In genomic region chr5:122770304-122770703, GRCm38 (mm10) we compare ENCODE assay signal across 8 mouse cellular contexts. TPM values are rescaled to one million over a fixed set of nuclear protein-coding genes. Genes with fewer than 3 reads are reported as not detected.
DNase-seq lines count a peak whose midpoint lies in the region; ATAC-seq and TF ChIP-seq lines count a peak whose summit lies in the region.

No protein-coding gene starts in this region.

- no peaks in the 10 kb centered on the region for H3K9me3 ChIP-seq in limb, embryonic 15.5 days
- no peaks in the 10 kb centered on the region for H3K9me3 ChIP-seq in stomach, postnatal 0 days (ENCODE audit: control insufficient read depth, low read length)

- peak overlapping the region; percentile 81 for H3K27ac ChIP-seq in limb, embryonic 15.5 days
- H3K27ac ChIP-seq in stomach, postnatal 0 days (replicated peaks) = peak overlapping the region; percentile 77

- intact Hi-C loops in gastrocnemius, postnatal 14 days (cut with DNase I; ENCODE audit: low total_unique reads) = no loop called here

- H3K4me3 ChIP-seq in limb, embryonic 15.5 days = no peak overlapping the region
- H3K4me3 ChIP-seq in stomach, postnatal 0 days (ENCODE audit: low read depth, low read length) = no peak overlapping the region

- H3K36me3 ChIP-seq in limb, embryonic 15.5 days = peaks cover 11% of the 10 kb centered on the region; the same call in 1 of the 2 replicates
- no peaks in the 10 kb centered on the region for H3K36me3 ChIP-seq in stomach, postnatal 0 days (ENCODE audit: control insufficient read depth, insufficient read depth, low read length)

- peak; percentile 41 for DNase-seq in gastrocnemius, postnatal 25 days
- DNase-seq in gastrocnemius, postnatal 14 days = no peak
- DNase-seq in NIH3T3 (ENCODE audit: low read depth) = peak; percentile 82
- DNase-seq in fibroblast of lung, adult 2 months (ENCODE audit: low read depth) = peak; percentile 60
- no peak for DNase-seq in stomach, postnatal 0 days (ENCODE audit: low spot score)
- no peak for DNase-seq in thymus, postnatal 36 days
- DNase-seq in right cerebral cortex, adult 2 months (ENCODE audit: low spot score in 2 of 2) = no peak

- peaks cover 20% of the 10 kb centered on the region for H3K4me1 ChIP-seq in limb, embryonic 15.5 days
- H3K4me1 ChIP-seq in stomach, postnatal 0 days (replicated peaks; ENCODE audit: control insufficient read depth, insufficient read depth) = 0 out of 2 replicates have a peak, but pooled peaks cover 5% of the 10 kb centered on the region

- no peak for TF ChIP-seq EP300 in stomach, postnatal 0 days (optimal IDR thresholded peaks at IDR 0.05)

- no peak for ATAC-seq in limb, embryonic 15.5 days (ENCODE audit: insufficient number of reproducible peaks, low FRiP score, low TSS enrichment, low read depth)
- ATAC-seq in stomach, postnatal 0 days (ENCODE audit: low FRiP score, low TSS enrichment) = peak; percentile 7; the same call in 1 of the 2 replicates

- no peak for TF ChIP-seq CTCF in stomach, postnatal 0 days (IDR thresholded peaks at IDR 0.05; ENCODE audit: low read depth)

- H3K9ac ChIP-seq in limb, embryonic 15.5 days = no peak overlapping the region
- H3K9ac ChIP-seq in stomach, postnatal 0 days (ENCODE audit: low read length) = peak overlapping the region; percentile 41

- H3K4me2 ChIP-seq in limb, embryonic 15.5 days = no peak overlapping the region
- no peak overlapping the region for H3K4me2 ChIP-seq in stomach, postnatal 0 days (replicated peaks; ENCODE audit: low read depth)

- 55% methylated on average over 7 of the region's 7 CpGs for WGBS in limb, embryonic 15.5 days
- 59% methylated on average over 7 of the region's 7 CpGs for WGBS in stomach, postnatal 0 days

- no peaks in the 10 kb centered on the region for H3K27me3 ChIP-seq in limb, embryonic 15.5 days
- no peaks in the 10 kb centered on the region for H3K27me3 ChIP-seq in stomach, postnatal 0 days (ENCODE audit: control insufficient read depth, insufficient read depth, low read length)

RNA-seq across cellular contexts. Expression of gene Camkk2, which starts 8.9 kb away (rescaled TPM):
- 1 to 10 TPM; 4.7 to 7.5 TPM for total RNA-seq in gastrocnemius, postnatal 25 days (2021)
- 1 to 10 TPM; 8.6 to 8.8 TPM for total RNA-seq in gastrocnemius, postnatal 14 days (2021)
- 35.5 and 37.9 TPM in 2 replicates for polyA plus RNA-seq in limb, embryonic 15.5 days (2015; fragmentation: Nextera tagmentation; extraction: Ambion mirVana)
- 16.3 and 16.6 TPM in 2 replicates for polyA plus RNA-seq in stomach, postnatal 0 days (2015; fragmentation: Nextera tagmentation; extraction: Ambion mirVana)

RNA-seq across cellular contexts. Expression of gene Anapc5, which starts 50.8 kb away (rescaled TPM):
- 100 to 1,000 TPM; 247 to 262 TPM for total RNA-seq in gastrocnemius, postnatal 25 days (2021)
- total RNA-seq in gastrocnemius, postnatal 14 days (2021) = 100 to 1,000 TPM; 140 to 150 TPM
- 413 and 425 TPM in 2 replicates for polyA plus RNA-seq in limb, embryonic 15.5 days (2015; fragmentation: Nextera tagmentation; extraction: Ambion mirVana)
- polyA plus RNA-seq in stomach, postnatal 0 days (2015; fragmentation: Nextera tagmentation; extraction: Ambion mirVana) = 168 and 169 TPM in 2 replicates

Comparison
In these comparisons a context has a peak if more than half of its experiments do, and no peak if none do; other contexts are left out.
1. DNase-seq: peak in gastrocnemius, postnatal 25 days (single experiment), NIH3T3 (single experiment) and fibroblast of lung, adult 2 months (single experiment); none in gastrocnemius, postnatal 14 days (single experiment), stomach, postnatal 0 days (single experiment), thymus, postnatal 36 days (0 of 2) and right cerebral cortex, adult 2 months (0 of 2).